Mouse (Mus musculus) E14TG2a.4 (cell line): ENCODE measurements around the gene Pou3f4.
A peak's percentile ranks its signal among the peaks of the same experiment; 100 is the strongest.

Experiments
- H3K27me3 ChIP-seq: 2 replicates; pipeline ENCODE4 v1.6.1; 2014; ENCODE audit warnings: low read length, control low read depth; ENCODE audit not compliant: insufficient read depth
- H3K36me3 ChIP-seq: 2 replicates; pipeline ENCODE4 v1.6.1; 2014; ENCODE audit warnings: low read length, control low read depth; ENCODE audit not compliant: insufficient read depth
- H3K4me1 ChIP-seq: replicated peaks from 2 replicates; pipeline ENCODE4 v1.6.1; 2014; ENCODE audit warnings: low read depth, low read length, control low read depth
- H3K4me3 ChIP-seq: replicated peaks from 2 replicates; pipeline ENCODE4 v1.5.1; 2014; ENCODE audit warnings: mild to moderate bottlenecking, low read length
- H3K9me3 ChIP-seq: 2 replicates; pipeline ENCODE4 v1.6.1; 2014; ENCODE audit warnings: low read length, control low read depth
- CTCF ChIP-seq: conservative IDR thresholded peaks from 2 replicates; pipeline ENCODE4 v1.5.1; 2014; ENCODE audit warnings: low read length
- NANOG ChIP-seq: IDR thresholded peaks from 2 replicates; pipeline ENCODE4 v1.6.1; 2014; ENCODE audit warnings: borderline replicate concordance, low read length, mixed read lengths
- POU5F1 ChIP-seq: IDR thresholded peaks from 2 replicates; pipeline ENCODE4 v1.6.1; 2014; ENCODE audit warnings: low read length, borderline replicate concordance

Gene Pou3f4

DNA sequence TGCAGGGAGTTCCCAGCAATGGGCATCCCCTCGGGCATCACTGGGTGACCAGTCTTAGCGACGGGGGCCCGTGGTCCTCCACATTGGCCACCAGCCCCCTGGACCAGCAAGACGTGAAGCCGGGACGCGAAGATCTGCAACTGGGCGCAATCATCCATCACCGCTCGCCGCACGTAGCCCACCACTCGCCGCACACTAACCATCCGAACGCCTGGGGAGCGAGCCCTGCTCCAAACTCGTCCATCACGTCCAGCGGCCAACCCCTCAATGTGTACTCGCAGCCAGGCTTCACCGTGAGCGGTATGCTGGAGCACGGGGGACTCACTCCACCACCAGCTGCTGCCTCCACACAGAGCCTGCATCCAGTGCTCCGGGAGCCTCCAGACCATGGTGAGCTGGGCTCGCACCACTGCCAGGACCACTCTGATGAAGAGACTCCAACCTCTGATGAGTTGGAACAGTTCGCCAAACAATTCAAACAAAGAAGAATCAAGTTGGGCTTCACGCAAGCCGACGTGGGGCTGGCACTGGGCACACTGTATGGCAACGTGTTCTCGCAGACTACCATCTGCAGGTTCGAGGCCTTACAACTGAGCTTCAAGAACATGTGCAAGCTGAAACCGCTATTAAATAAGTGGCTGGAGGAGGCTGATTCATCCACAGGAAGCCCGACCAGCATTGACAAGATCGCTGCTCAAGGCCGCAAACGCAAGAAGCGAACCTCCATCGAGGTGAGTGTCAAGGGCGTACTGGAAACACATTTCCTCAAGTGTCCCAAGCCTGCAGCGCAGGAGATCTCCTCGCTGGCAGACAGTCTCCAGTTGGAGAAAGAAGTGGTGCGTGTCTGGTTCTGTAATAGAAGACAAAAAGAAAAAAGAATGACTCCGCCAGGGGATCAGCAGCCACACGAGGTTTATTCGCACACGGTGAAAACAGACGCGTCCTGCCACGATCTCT, 790 bp downstream of the Pou3f4 start:
- Histone ChIP-seq H3K36me3 (no peaks in the 10 kb centered on the region), H3K4me1 (no peaks in the 10 kb centered on the region; the same call in 1 of the 2 replicates), H3K27me3 (peaks cover 34% of the 10 kb centered on the region), H3K9me3 (no peaks in the 10 kb centered on the region), H3K4me3 (peak overlapping the region; percentile 67)
- TF ChIP-seq POU5F1 = no peak
- no peak for TF ChIP-seq NANOG

DNA sequence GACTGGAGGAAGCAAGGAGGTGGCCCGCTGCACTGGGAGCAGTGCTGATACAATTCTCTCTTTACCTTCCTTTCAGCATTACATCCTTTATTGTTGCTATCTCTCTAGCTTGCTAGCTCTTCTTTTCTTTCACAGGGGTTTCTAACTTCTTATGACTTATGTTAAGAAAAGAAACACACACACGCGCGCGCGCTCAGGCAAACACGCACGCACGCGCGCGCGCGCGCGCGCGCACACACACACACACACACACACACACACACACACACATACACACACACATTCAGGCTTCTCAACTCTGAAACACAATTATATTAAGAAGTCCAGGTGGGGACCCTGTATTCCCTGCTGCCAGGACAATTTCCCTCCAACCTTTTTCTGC, 1.5 kb downstream of the Pou3f4 start:
- H3K36me3 ChIP-seq = no peaks in the 10 kb centered on the region
- H3K9me3 ChIP-seq = no peaks in the 10 kb centered on the region
- H3K27me3 ChIP-seq = peaks cover 34% of the 10 kb centered on the region
- no peak overlapping the region; the same call in 1 of the 2 replicates for H3K4me3 ChIP-seq
- TF ChIP-seq NANOG (no peak), POU5F1 (no peak)
- no peaks in the 10 kb centered on the region; the same call in 1 of the 2 replicates for H3K4me1 ChIP-seq

DNA sequence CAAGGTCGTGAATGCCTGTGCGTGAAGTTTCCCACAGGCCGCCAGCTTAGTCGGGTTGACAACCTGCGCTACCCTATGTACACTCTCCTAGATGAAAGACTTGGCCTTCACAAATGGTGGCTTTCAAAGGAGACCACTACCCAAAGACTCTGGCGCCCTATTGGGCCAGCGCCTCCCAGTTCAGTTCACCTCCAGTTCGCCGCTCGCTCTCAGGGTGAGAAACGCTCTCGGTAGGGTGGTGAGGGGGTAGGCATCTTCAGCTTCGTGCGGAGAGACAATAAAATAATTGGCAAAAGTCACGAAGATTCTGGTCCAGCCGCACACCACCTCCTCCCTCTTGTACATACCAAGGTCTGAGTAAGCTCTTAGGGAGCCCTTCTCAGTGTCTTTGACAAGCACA, 2.5 kb downstream of the Pou3f4 start:
- H3K27me3 ChIP-seq = peaks cover 33% of the 10 kb centered on the region
- peak overlapping the region; percentile 10; the same call in 1 of the 2 replicates for H3K4me3 ChIP-seq
- TF ChIP-seq NANOG (no peak), POU5F1 (no peak), CTCF (no peak)
- no peaks in the 10 kb centered on the region for H3K36me3 ChIP-seq
- H3K9me3 ChIP-seq = no peaks in the 10 kb centered on the region
- no peaks in the 10 kb centered on the region; the same call in 1 of the 2 replicates for H3K4me1 ChIP-seq

DNA sequence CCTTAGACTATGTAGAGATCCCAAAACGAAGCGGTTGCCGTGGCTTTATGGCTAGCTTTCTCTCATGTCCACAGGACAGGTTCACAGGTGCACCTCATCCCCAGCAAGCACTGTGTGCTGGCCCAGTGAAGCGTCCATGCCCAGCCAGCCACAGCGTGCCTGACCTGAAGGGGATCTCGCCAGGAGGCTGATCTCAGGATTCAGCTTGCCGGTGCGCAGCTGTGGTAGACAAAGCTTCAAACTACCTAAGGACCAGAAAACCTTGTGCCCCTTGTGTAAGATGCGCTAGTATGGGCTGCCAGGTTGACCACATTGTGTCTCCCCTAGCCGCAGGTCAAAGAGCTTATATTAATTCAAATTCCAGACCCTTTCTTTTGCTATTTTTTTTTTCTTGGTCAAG, 3.1 kb downstream of the Pou3f4 start:
- no peaks in the 10 kb centered on the region for H3K36me3 ChIP-seq
- H3K4me3 ChIP-seq = peak overlapping the region; percentile 10; the same call in 1 of the 2 replicates
- no peaks in the 10 kb centered on the region; the same call in 1 of the 2 replicates for H3K4me1 ChIP-seq
- H3K9me3 ChIP-seq = no peaks in the 10 kb centered on the region
- TF ChIP-seq NANOG = no peak
- no peak for TF ChIP-seq CTCF
- no peak for TF ChIP-seq POU5F1
- H3K27me3 ChIP-seq = peaks cover 28% of the 10 kb centered on the region

DNA sequence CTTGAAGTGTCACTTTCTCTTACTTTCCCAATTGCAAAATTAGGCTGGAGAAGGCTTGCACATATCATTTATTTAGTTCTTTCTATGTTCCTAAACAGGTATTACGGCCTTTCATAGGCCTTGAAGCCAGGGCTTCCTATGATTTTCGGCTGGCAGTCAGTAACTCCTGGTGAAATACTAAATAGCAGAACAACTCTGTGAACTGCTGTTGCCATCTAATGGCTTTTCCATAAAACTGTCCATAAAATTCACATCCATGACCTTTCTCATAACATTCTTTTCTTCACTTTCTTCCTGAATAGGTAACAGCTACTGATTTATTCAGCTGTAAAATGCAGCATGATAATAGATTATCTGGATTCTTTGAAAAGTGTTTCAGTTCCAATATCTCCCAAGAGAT, 23.4 kb downstream of the Pou3f4 start:
- H3K4me3 ChIP-seq = no peak overlapping the region
- no peak for TF ChIP-seq NANOG
- no peak for TF ChIP-seq CTCF
- TF ChIP-seq POU5F1 = no peak
- H3K36me3 ChIP-seq = no peaks in the 10 kb centered on the region
- no peaks in the 10 kb centered on the region for H3K4me1 ChIP-seq
- H3K27me3 ChIP-seq = no peaks in the 10 kb centered on the region
- no peaks in the 10 kb centered on the region for H3K9me3 ChIP-seq

DNA sequence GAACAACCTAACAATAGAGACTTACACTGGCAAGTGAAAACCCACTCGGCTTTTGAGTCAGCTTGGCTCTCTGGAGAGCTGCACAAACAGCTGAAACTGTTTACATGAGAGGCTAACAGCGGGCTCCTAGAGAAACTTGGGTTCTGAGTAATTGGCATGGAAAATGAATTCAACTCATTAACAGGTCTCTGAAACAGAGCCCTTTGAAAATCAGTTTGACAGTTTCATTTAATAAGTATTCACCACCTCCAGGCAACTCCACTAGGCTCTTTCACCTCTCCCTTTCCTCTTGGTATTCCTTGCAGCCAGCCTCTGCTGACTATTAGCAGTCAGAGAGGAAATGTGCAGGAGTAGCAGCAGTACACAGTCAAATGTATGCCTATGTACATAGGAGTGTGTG, 37.2 kb downstream of the Pou3f4 start:
- no peaks in the 10 kb centered on the region for H3K9me3 ChIP-seq
- no peaks in the 10 kb centered on the region for H3K36me3 ChIP-seq
- TF ChIP-seq CTCF = no peak
- TF ChIP-seq POU5F1 = no peak
- no peak for TF ChIP-seq NANOG
- no peaks in the 10 kb centered on the region for H3K27me3 ChIP-seq
- H3K4me3 ChIP-seq = no peak overlapping the region
- H3K4me1 ChIP-seq = no peaks in the 10 kb centered on the region
